Mouse (Mus musculus) skeletal muscle tissue, adult 2 months (tissue): ENCODE measurements around the gene Gng2.

Experiments used
- DNase-seq: peaks from one replicate; pipeline ENCODE4 v3.0.0-alpha.2; 2012; ENCODE audit warnings: low read depth, low spot score

Gng2 gene

GRCm38 (mm10) chr14:19976421-19977270, 781 bp downstream of the Gng2 start:
- peak; percentile 48 for DNase-seq

- no peak for DNase-seq
Observed at GRCm38 (mm10) chr14:19974978-19975493, 2.4 kb downstream of the Gng2 start.

GRCm38 (mm10) chr14:19974429-19974828, 3.0 kb downstream of the Gng2 start:
- DNase-seq = no peak

- no peak for DNase-seq
Observed at GRCm38 (mm10) chr14:19972316-19973029, 5.0 kb downstream of the Gng2 start.

GRCm38 (mm10) chr14:19970845-19971244, 6.6 kb downstream of the Gng2 start:
- no peak for DNase-seq

GRCm38 (mm10) chr14:19970106-19970785, 7.2 kb downstream of the Gng2 start:
- DNase-seq = no peak

- no peak for DNase-seq
Observed at GRCm38 (mm10) chr14:19969566-19969965, 7.9 kb downstream of the Gng2 start.

- no peak for DNase-seq
Observed at GRCm38 (mm10) chr14:19969011-19969521, 8.4 kb downstream of the Gng2 start.

- DNase-seq = no peak
Observed at GRCm38 (mm10) chr14:19968321-19969010, 9.0 kb downstream of the Gng2 start.

GRCm38 (mm10) chr14:19967482-19967881, 9.9 kb downstream of the Gng2 start:
- DNase-seq = no peak

GRCm38 (mm10) chr14:19963961-19964505, 13.4 kb downstream of the Gng2 start:
- DNase-seq = no peak

- DNase-seq = no peak
Observed at GRCm38 (mm10) chr14:19961924-19962915, 15.2 kb downstream of the Gng2 start.

- DNase-seq = no peak
Observed at GRCm38 (mm10) chr14:19959860-19960259, 17.6 kb downstream of the Gng2 start.

GRCm38 (mm10) chr14:19955077-19955476, 22.4 kb downstream of the Gng2 start:
- no peak for DNase-seq

GRCm38 (mm10) chr14:19950812-19951211, 26.6 kb downstream of the Gng2 start:
- DNase-seq = no peak

- DNase-seq = no peak
Observed at GRCm38 (mm10) chr14:19949475-19949874, 28.0 kb downstream of the Gng2 start.

- DNase-seq = no peak
Observed at GRCm38 (mm10) chr14:19946221-19946620, 31.2 kb downstream of the Gng2 start.

GRCm38 (mm10) chr14:19942732-19943131, 34.7 kb downstream of the Gng2 start:
- DNase-seq = no peak

GRCm38 (mm10) chr14:19942329-19942728, 35.1 kb downstream of the Gng2 start:
- no peak for DNase-seq

- no peak for DNase-seq
Observed at GRCm38 (mm10) chr14:19940066-19940465, 37.4 kb downstream of the Gng2 start.
